ENCODE assay signal across 10 mouse cellular contexts in the genomic region with DNA sequence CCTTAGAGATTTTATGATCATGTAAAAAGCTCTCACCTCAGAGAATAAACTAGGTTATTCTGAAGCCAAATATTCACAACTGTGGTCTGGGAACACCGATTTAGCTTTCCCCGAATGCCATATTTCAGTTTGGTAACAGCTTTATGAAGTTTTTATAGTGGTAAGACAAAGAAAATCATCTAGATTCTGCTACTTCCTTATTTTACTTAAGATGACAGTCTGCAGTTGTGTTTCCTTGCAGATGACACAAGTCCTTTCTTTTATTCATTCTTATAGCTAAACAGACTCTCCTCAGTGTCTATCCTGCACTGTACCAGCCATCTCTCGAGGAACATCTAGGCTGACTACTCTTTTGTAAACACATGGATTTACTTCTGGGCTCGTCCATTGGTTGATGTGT.
"Had no signal": no experiment of that assay in that cellular context is flagged by ENCODE, and none has a peak within 500 bp of the region (broad histone marks: within the 10 kb centered on the region; RNA-seq: fewer than 3 reads in every experiment).

No protein-coding gene starts in this region.

- ATAC-seq: midbrain, embryonic 13.5 days; midbrain, embryonic 15.5 days had no signal

- DNase-seq: lung, adult 18-20 months; lung, embryonic 14.5 days; lung, postnatal 10 days; lung, postnatal 4 days; right cerebral cortex, postnatal 14 days; thymus, adult 2 months; thymus, postnatal 25 days; thymus, postnatal 4 days had no signal
